Mouse (Mus musculus) heart, embryonic 12.5 days (tissue): ENCODE results near the gene Colq. TPM values are rescaled to one million over a fixed set of nuclear protein-coding genes. Genes with fewer than 3 reads are reported as not detected.
"Not testable (repeated sequence)": the region's sequence is repeated elsewhere in the genome, so short reads cannot be mapped to it uniquely, and the experiment has no call there.

Experiments used
- ATAC-seq: fragments of 200-750 bp; cut with Nextera tagmentation; 2 replicates; pipeline ENCODE4 v1.8.0; 2017; ENCODE audit warnings: moderate TSS enrichment, moderate library complexity; ENCODE audit not compliant: insufficient number of reproducible peaks, low FRiP score
- H3K27ac ChIP-seq: fragments of 300-500 bp; sonication (generic); 2 replicates; pipeline ENCODE4 v1.5.1; 2016; ENCODE audit warnings: mild to moderate bottlenecking, moderate library complexity; ENCODE audit not compliant: poor library complexity, severe bottlenecking
- H3K27me3 ChIP-seq: fragments of 300-500 bp; sonication (generic); replicated peaks from 2 replicates; pipeline ENCODE4 v1.6.1; 2016; ENCODE audit warnings: mild to moderate bottlenecking, moderate library complexity
- H3K36me3 ChIP-seq: fragments of 300-500 bp; sonication (generic); 2 replicates; pipeline ENCODE4 v1.6.1; 2016; ENCODE audit warnings: mild to moderate bottlenecking, moderate library complexity
- H3K4me1 ChIP-seq: fragments of 300-500 bp; sonication (generic); replicated peaks from 2 replicates; pipeline ENCODE4 v1.6.1; 2016; ENCODE audit warnings: mild to moderate bottlenecking
- H3K4me2 ChIP-seq: fragments of 300-500 bp; sonication (generic); 2 replicates; pipeline ENCODE4 v1.6.1; 2016; ENCODE audit warnings: mild to moderate bottlenecking, moderate library complexity
- H3K4me3 ChIP-seq: fragments of 300-500 bp; sonication (generic); 2 replicates; pipeline ENCODE4 v1.5.1; 2016; ENCODE audit warnings: mild to moderate bottlenecking
- H3K9ac ChIP-seq: fragments of 300-500 bp; sonication (generic); 2 replicates; pipeline ENCODE4 v1.6.1; 2016; ENCODE audit warnings: mild to moderate bottlenecking, moderate library complexity
- H3K9me3 ChIP-seq: fragments of 300-500 bp; sonication (generic); replicated peaks from 2 replicates; pipeline ENCODE4 v1.6.1; 2016; ENCODE audit warnings: mild to moderate bottlenecking, moderate library complexity
- WGBS: fragments of 180-500 bp; shearing (Covaris S2); methylation state at CpG from one replicate; pipeline ENCODE4 v1.1.7; 2016; 5-methylcytosine and 5-hydroxymethylcytosine counted together
- polyA plus RNA-seq: library from polyadenylated mRNA; unstranded; fragments of >200 nt; fragmentation: Nextera tagmentation; extraction: Ambion mirVana; gene quantifications from 2 replicates; pipeline ENCODE4 v1.2.1, GENCODE M21; 2016

Colq gene
- polyA plus RNA-seq, 1 experiment from 2014 or later: 7.6 TPM

- not testable (repeated sequence) for H3K27me3 ChIP-seq
Observed at GRCm38 (mm10) chr14:31602616-31602979, 11.5 kb upstream of the Colq start.

GRCm38 (mm10) chr14:31601908-31602615 is 10.9 kb upstream of the Colq start:
- Histone ChIP-seq H3K27me3 (no peaks in the 10 kb centered on the region), H3K9me3 (no peaks in the 10 kb centered on the region), H3K9ac (no peak overlapping the region), H3K4me2 (no peak overlapping the region), H3K27ac (no peak overlapping the region), H3K4me1 (no peaks in the 10 kb centered on the region), H3K36me3 (no peaks in the 10 kb centered on the region), H3K4me3 (no peak overlapping the region)
- no peak for ATAC-seq
- WGBS: 90% methylated on average over 14 of the region's 14 CpGs

More at GRCm38 (mm10) chr14:31602616-31602979, 11.5 kb upstream of the Colq start:
- H3K4me2 ChIP-seq, H3K4me1 ChIP-seq, H3K27ac ChIP-seq, H3K36me3 ChIP-seq, H3K9me3 ChIP-seq, ATAC-seq, H3K9ac ChIP-seq, H3K4me3 ChIP-seq: not testable (repeated sequence)
- WGBS: 64% methylated on average over 6 of the region's 6 CpGs

DNA sequence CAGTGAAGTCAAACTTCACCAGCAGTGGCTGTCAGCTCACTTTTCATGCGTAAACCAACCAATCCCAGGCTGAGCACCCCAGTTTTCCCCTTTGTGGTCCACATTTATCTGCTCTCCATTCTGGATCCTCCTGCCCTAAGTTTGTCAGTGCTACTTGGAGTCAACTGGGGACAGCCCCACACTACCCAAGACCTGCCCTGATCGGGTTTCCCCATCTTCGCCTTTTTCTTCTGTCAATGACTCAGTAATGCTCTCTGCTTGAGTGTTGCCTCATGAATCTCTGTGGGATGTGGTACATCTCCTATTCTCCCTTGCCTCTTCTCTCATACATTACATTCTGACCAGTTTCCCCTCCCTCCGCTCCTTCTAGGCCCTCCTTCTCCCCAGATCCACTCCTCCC is 6.3 kb upstream of the Colq start:
- H3K9me3 ChIP-seq: 0 out of 2 replicates have a peak, but pooled peaks cover 3% of the 10 kb centered on the region
- no peak for ATAC-seq
- no peaks in the 10 kb centered on the region for H3K27me3 ChIP-seq
- no peak overlapping the region for H3K4me2 ChIP-seq
- H3K36me3 ChIP-seq: no peaks in the 10 kb centered on the region
- H3K4me1 ChIP-seq: no peaks in the 10 kb centered on the region
- H3K4me3 ChIP-seq: no peak overlapping the region
- no peak overlapping the region for H3K27ac ChIP-seq
- 88% methylated on average over 4 of the region's 4 CpGs for WGBS
- H3K9ac ChIP-seq: no peak overlapping the region

DNA sequence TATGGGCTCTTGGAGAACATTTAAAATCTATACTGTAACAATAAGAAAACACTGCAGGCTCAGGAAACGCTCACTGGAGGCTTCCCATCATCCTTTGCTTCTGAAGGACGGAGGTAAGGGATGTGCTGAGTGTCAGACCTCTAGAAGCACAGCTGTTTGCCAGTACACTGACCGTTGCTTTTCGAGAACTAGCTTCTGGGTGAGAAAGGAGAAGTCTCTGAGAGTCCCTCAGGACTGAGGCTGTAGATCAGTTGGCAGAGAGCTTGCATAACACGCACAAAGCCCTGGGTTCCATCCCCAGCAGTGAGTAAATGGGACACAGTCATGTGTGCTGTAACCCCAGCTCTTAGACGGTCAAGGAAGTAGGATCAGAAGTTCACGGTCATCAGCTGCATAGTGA is 5.3 kb upstream of the Colq start:
- H3K9ac ChIP-seq: no peak overlapping the region
- H3K27me3 ChIP-seq: no peaks in the 10 kb centered on the region
- no peak overlapping the region for H3K4me2 ChIP-seq
- 78% methylated on average over 7 of the region's 7 CpGs for WGBS
- H3K4me1 ChIP-seq: no peaks in the 10 kb centered on the region
- H3K27ac ChIP-seq: no peak overlapping the region
- H3K4me3 ChIP-seq: no peak overlapping the region
- 0 out of 2 replicates have a peak, but pooled peaks cover 3% of the 10 kb centered on the region for H3K9me3 ChIP-seq
- no peaks in the 10 kb centered on the region for H3K36me3 ChIP-seq
- ATAC-seq: no peak

DNA sequence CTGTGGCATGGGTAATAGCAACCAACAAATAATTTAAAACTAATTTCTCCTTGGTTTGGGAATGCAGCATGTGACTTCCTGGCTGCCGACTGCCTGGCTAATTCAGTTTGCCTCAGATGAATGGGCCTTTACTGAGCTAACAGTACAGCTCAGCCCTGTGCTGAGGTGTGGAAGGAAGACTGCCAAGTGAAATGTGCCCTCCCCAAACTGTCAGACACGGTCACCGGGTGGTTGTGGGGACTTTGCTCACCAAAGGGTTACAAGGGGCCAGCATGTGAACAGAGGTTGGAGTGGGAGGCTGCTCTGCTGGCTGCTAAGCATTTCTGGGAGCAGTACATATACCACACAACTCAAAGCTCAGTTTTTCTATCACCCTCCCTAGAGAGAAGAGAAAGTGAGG is 3.5 kb upstream of the Colq start:
- H3K4me3 ChIP-seq: no peak overlapping the region
- H3K27me3 ChIP-seq: no peaks in the 10 kb centered on the region
- H3K4me1 ChIP-seq: no peaks in the 10 kb centered on the region
- no peaks in the 10 kb centered on the region for H3K36me3 ChIP-seq
- 73% methylated on average over 3 of the region's 3 CpGs for WGBS
- no peak overlapping the region for H3K27ac ChIP-seq
- H3K9ac ChIP-seq: no peak overlapping the region
- ATAC-seq: no peak
- H3K4me2 ChIP-seq: no peak overlapping the region
- H3K9me3 ChIP-seq: 0 out of 2 replicates have a peak, but pooled peaks cover 3% of the 10 kb centered on the region

GRCm38 (mm10) chr14:31593036-31593435 is 1.9 kb upstream of the Colq start:
- WGBS: 79% methylated on average over 2 of the region's 2 CpGs
- no peak overlapping the region for H3K4me2 ChIP-seq
- no peaks in the 10 kb centered on the region for H3K27me3 ChIP-seq
- no peak overlapping the region for H3K4me3 ChIP-seq
- H3K9me3 ChIP-seq: 0 out of 2 replicates have a peak, but pooled peaks cover 3% of the 10 kb centered on the region
- H3K27ac ChIP-seq: no peak overlapping the region
- no peaks in the 10 kb centered on the region for H3K36me3 ChIP-seq
- no peak overlapping the region for H3K9ac ChIP-seq
- H3K4me1 ChIP-seq: no peaks in the 10 kb centered on the region
- ATAC-seq: no peak

- WGBS: 83% methylated on average over 8 of the region's 8 CpGs
- Histone ChIP-seq H3K27ac (no peak overlapping the region), H3K4me3 (no peak overlapping the region), H3K36me3 (no peaks in the 10 kb centered on the region), H3K4me2 (no peak overlapping the region), H3K4me1 (no peaks in the 10 kb centered on the region), H3K27me3 (no peaks in the 10 kb centered on the region), H3K9ac (no peak overlapping the region), H3K9me3 (no peaks in the 10 kb centered on the region; the same call in 1 of the 2 replicates)
- ATAC-seq: no peak
Observed at GRCm38 (mm10) chr14:31586451-31586850, 4.7 kb downstream of the Colq start.

DNA sequence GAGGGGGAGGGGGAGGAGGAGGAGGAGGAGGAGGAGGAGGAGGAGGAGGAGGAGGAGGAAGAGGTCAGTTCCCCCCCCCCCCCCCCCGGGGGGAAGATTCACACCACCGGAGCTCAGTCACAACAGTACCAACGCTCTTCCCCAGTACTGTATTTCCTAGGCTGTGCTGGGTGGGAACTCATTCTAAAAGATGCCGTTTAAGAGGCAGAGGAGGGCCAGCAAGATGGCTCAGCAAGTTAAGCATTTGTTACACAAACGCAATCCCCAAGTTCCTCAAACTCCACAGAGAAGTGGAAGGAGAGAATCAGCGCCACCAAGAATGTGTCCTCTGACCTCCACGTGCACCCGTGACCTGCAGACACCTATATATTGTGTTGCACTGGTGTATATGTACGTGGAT is 8.1 kb downstream of the Colq start:
- 86% methylated on average over 7 of the region's 9 CpGs for WGBS
- Histone ChIP-seq H3K9me3 (peaks cover 5% of the 10 kb centered on the region; the same call in 1 of the 2 replicates), H3K4me2 (no peak overlapping the region), H3K4me3 (no peak overlapping the region), H3K9ac (no peak overlapping the region), H3K36me3 (no peaks in the 10 kb centered on the region), H3K27me3 (no peaks in the 10 kb centered on the region), H3K27ac (no peak overlapping the region), H3K4me1 (peaks cover 10% of the 10 kb centered on the region)
- no peak for ATAC-seq

- Histone ChIP-seq H3K36me3 (no peaks in the 10 kb centered on the region), H3K4me1 (peaks cover 41% of the 10 kb centered on the region), H3K9ac (no peak overlapping the region), H3K27me3 (no peaks in the 10 kb centered on the region), H3K27ac (peak overlapping the region; percentile 63), H3K9me3 (peaks cover 5% of the 10 kb centered on the region; the same call in 1 of the 2 replicates), H3K4me3 (no peak overlapping the region), H3K4me2 (peak overlapping the region; percentile 57; the same call in 1 of the 2 replicates)
- WGBS: 38% methylated on average over 9 of the region's 9 CpGs
- ATAC-seq: no peak
Observed at GRCm38 (mm10) chr14:31577966-31578735, 13.0 kb downstream of the Colq start.

GRCm38 (mm10) chr14:31576846-31577697 is 14.1 kb downstream of the Colq start:
- H3K9me3 ChIP-seq: peaks cover 5% of the 10 kb centered on the region; the same call in 1 of the 2 replicates
- H3K4me1 ChIP-seq: peaks cover 41% of the 10 kb centered on the region
- 0 out of 2 replicates have a peak overlapping the region, but pooled peaks have one; percentile 8 for H3K9ac ChIP-seq
- H3K27ac ChIP-seq: peak overlapping the region; percentile 65
- H3K36me3 ChIP-seq: no peaks in the 10 kb centered on the region
- WGBS: 21% methylated on average over 10 of the region's 10 CpGs
- no peaks in the 10 kb centered on the region for H3K27me3 ChIP-seq
- H3K4me3 ChIP-seq: peak overlapping the region; percentile 24
- peak overlapping the region; percentile 57 for H3K4me2 ChIP-seq
- no peak for ATAC-seq

DNA sequence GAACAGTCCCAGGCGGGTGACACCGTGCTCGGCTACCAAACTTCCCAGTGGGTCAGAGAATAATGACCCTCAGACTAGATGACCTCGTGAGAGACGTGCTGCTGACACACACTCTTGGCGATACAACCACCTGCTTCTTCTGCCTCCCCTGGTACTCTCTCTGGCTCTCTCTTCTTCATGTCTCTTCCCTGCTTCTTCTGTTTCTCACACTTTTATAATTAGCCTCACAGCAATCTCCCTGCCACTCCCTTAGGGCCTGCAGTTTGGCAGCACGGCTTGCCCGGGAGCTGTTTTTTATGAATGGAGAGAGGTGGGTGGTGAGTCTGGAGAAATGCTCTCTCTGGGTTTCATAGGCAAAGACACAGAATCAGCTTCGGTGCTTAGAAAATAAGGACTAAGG is 15.3 kb downstream of the Colq start:
- WGBS: 51% methylated on average over 9 of the region's 9 CpGs
- peak overlapping the region; percentile 57 for H3K4me2 ChIP-seq
- H3K9ac ChIP-seq: peak overlapping the region; percentile 55
- no peaks in the 10 kb centered on the region for H3K9me3 ChIP-seq
- no peak for ATAC-seq
- no peaks in the 10 kb centered on the region for H3K36me3 ChIP-seq
- peak overlapping the region; percentile 24 for H3K4me3 ChIP-seq
- H3K27me3 ChIP-seq: no peaks in the 10 kb centered on the region
- H3K27ac ChIP-seq: peak overlapping the region; percentile 65
- H3K4me1 ChIP-seq: peaks cover 48% of the 10 kb centered on the region
